Mouse (Mus musculus) Muller cell, postnatal 12 days (primary cell): Measurements from ENCODE around the gene Shisa9.
A peak's percentile ranks its signal among the peaks of the same experiment; 100 is the strongest.
"Not testable (repeated sequence)": the region's sequence is repeated elsewhere in the genome, so short reads cannot be mapped to it uniquely, and the experiment has no call there.

Experiments used
- DNase-seq: peaks from one replicate; pipeline ENCODE4 v3.0.0-alpha.2; 2015; ENCODE audit errors: inconsistent ontology term

The Shisa9 gene

GRCm38 (mm10) chr16:11983616-11984270 is at the start of gene Shisa9:
TSS of gene Shisa9 (plus strand) at chr16:11984113.
- DNase-seq = peak; percentile 78

- peak; percentile 35 for DNase-seq
Measured at GRCm38 (mm10) chr16:11940477-11940876, 43.4 kb upstream of the Shisa9 start.

- DNase-seq = no peak
Measured at GRCm38 (mm10) chr16:11960691-11961090, 23.2 kb upstream of the Shisa9 start.

GRCm38 (mm10) chr16:11966041-11966440 is 17.9 kb upstream of the Shisa9 start:
- no peak for DNase-seq

DNA sequence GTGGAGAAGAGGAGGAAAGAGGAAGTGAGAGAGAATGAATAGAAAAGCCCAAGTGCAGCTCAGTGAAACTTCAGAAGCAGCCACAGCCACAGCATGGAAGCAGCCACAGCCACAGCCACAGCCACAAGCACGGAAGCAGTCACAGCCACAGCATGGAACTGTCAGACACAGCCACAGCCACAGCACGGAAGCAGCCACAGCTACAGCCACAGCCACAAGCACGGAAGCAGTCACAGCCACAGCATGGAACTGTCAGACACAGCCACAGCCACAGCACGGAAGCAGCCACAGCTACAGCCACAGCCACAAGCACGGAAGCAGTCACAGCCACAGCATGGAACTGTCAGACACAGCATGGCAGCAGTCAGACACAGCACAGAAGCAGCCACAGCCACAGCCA is 17.1 kb upstream of the Shisa9 start:
- DNase-seq = not testable (repeated sequence)

DNA sequence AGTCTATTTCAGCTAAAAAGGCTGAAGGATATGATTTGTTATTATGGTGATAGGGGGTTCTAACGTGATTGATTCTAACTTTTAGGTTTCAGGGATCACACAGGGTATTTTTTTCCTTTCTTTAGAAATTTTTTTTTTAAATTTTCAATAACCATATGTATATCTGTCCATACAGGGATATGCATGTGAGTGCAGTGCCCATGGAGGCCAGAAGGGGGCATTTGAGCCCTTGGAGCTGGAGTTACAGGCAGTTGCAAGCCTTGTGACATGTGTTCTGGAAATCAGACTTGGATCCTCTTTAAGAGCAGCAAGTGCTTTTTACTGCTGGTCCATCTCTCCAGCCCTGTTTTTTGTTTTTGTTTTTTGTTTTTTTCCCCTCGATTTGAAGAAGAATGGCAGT is 16.3 kb upstream of the Shisa9 start:
- DNase-seq = no peak

DNA sequence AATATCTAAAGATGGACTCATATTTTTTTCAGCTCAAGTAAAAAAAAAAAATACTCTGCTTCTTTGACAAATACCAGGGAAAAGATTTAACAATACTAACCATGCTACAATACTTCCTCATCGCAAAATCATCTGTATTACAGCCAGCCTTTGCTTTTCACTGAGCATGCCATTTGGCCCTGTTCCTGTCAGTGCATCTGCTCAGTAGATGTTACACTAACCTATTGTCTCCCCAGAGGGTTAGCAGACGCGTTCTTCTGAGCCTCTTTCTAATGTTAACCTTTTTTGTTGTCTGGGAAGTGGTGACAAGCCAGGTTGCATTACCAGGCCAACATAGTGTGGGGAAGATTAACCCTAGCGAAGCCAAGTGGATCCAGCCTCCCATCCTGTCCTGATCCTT is 10.2 kb upstream of the Shisa9 start:
- DNase-seq = peak; percentile 29

DNA sequence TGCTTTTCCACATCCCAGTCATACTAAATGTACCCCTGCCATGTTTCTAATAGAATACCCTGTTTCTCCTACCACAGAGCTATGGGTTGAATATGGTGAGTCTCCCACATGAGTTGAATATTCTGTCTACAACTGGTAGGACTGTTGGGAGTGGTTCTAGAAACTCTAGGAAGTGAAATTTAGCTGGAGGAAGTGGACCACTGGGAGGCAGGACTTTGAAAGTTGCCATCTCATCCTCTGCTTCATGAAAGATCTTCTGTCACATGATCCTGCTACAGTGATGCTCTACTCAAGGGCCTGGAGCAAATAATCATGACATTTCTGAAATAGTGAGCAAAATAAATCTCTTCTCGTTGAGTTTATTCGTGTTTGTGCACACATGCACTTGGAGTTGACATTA is 7.2 kb upstream of the Shisa9 start:
- DNase-seq = no peak

DNA sequence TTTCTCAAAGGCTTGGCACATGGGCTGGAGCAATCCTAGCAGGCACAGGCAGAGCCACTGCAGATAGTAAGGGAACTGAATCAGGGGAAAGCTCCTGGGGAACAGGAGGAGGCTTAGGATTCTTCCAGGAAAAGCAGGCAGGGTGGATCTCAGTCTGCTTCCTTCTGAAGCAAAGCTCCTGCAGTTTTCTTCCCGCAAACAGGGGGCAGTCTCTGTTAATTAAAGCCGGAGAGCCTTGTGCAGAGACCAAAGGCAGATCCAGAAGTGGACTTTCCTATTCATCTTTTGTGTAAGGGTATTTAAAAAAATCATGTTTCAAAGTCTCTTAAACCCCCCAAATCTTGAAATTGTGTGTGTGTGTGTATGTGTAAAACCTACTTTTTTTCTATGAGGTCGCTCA is 3.1 kb upstream of the Shisa9 start:
- peak; percentile 19 for DNase-seq

DNA sequence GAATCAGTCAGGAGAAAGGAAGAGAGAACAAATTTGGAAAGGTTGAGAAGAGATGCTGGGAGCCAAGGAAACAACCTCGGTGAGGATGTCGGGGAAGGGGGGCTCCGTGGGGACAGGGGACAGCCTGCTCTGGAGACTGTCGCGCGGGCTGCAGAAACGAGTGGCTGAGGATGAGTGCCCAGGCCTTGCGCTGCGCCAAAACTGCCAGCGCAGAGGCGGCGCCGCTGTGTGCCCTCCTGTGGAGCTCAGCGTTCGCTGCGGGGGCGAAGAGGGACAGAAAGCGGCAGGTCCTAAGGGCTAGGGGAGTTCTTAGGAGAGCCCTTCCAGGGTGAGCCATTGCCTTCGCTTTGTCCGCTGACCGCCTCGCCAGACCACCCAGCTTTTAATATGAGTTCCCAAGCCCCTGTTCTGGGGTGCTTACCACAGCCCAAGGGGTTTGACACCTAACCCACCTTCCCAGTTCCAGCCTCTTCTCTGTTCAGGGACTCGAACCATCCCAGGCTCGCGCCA is 752 bp upstream of the Shisa9 start:
- peak; percentile 41 for DNase-seq

DNA sequence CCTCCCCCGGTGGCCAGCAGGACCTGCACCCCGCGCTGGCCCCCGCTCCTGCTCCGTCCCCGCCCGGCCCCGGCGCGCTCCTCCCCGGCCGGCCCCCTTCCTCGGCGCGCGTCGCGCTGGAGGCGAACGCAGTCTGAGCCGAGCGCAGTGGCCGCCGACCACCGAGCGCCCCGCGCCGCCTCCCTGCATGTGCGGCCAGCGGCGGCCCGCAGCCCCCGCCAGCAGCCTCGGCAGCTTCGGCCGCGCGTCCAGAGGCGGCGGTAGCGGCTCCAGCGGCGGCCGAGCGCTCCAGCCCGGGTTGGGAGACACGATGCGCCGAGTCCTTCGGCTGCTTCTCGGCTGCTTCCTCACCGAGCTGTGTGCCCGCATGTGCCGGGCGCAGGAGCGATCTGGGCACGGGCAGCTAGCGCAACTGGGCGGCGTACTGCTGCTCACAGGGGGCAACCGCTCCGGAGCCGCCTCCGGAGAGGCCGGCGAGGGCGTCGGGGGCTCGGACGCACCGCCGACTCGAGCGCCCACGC is 418 bp downstream of the Shisa9 start:
- no peak for DNase-seq

DNA sequence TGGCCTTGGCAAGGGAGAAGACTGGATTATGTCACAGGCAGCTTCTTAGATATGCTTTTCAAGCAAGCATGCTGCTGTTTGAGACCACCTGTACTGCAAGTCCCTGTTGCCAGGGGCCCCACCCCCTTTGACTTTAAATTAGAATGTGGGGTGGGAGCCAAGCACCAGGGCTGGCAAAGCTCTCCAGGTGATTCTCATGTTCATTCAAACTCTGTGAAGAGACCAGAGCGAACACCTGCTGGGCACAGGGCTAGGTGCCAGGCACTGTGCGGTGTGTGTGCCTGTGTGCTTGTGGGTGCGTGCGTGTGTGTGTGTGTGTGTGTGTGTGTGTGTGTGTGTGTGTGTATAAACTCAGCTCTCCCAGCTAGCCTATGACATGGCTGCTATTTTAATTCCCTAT is 3.1 kb downstream of the Shisa9 start:
- DNase-seq = no peak

DNA sequence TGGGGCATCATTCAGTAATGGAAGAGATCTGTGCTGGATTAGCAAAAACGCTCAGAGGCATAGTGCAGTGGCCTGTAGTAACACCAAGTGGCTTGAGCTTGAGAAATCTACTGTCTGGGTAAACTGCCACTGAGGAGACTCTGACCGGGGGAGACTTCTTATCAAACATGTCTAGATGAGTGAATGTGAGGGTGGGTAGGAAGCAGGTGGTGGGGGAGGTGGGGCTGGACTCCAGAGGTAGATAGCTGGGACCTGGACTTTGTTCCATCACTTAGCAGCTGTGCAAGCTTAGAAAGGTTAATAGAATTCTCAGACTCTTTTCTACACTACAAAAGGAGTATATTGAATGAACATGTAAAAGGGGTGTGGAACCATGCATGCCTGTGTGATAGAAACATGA is 21.3 kb downstream of the Shisa9 start:
- DNase-seq = no peak

DNA sequence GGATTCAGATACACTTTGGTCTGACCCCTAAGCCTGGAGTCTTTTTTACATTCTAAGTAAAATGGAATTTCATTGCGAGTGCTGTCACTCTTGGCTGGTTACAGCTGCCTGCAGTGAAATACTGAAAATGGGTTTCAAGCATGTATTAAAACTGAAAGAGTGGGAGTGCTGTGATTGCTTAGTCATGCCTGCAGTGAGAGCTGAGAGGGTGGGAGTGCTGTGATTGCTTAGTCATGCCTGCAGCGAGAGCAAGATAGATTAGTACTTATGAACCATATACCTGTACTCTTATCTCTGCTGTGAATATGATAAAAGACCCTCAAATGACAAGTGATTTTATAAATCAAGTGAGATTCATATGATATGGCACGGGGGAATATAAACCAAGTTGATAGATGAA is 26.2 kb downstream of the Shisa9 start:
- DNase-seq = peak; percentile 31

DNA sequence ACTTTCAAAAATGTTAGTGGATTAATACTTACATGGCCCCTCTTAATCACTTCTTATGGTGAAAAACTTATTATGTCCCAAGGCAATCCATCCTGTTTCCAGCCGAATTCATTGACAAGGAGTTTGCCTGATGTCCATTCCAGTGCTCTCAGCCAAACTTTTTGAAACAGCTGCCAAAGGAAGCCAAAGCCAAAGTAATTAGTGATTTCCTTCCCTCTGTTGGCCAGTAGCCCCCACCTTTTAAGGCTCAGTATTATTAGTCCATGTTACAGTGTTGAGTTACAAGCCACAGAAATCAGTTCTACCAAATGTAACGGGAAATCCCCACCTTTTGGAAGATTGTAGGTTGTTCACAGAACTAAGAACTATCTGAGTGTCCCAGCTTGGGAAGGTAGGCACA is 28.8 kb downstream of the Shisa9 start:
- peak; percentile 42 for DNase-seq

GRCm38 (mm10) chr16:12014523-12014922 is 30.6 kb downstream of the Shisa9 start:
- DNase-seq = no peak

DNA sequence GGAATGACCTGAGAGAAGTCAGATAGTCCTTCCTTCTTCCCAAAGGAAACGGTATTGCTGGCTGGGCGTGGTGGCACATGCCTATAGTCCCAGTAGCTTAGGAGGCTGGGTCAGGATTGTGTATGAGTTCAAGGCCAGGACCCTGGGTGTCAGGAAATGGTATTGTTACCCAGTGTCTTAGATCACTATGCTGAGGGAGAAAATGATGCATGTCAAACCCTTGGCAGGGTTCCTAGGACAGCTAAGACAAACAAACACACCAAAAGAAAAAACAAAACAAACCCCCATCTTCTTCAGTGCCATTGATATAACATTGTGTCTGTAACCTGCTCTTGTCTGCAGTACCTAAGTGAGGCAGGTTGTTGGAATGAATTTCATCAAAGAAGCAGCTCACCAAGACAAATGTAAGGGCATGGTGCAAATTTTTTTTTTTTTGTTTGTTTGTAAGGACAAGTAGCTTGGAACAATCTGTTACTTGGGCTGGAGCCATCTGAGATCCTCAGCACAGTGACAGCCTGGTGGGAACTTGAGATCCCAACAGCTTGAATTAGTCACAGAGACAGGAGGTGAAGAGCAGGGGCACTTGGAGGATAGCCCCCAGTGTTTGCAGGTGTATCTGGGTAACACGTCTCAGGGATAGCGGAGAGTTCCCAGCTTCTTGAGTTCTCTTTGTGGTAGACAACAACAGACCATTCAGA is 34.2 kb downstream of the Shisa9 start:
- no peak for DNase-seq

DNA sequence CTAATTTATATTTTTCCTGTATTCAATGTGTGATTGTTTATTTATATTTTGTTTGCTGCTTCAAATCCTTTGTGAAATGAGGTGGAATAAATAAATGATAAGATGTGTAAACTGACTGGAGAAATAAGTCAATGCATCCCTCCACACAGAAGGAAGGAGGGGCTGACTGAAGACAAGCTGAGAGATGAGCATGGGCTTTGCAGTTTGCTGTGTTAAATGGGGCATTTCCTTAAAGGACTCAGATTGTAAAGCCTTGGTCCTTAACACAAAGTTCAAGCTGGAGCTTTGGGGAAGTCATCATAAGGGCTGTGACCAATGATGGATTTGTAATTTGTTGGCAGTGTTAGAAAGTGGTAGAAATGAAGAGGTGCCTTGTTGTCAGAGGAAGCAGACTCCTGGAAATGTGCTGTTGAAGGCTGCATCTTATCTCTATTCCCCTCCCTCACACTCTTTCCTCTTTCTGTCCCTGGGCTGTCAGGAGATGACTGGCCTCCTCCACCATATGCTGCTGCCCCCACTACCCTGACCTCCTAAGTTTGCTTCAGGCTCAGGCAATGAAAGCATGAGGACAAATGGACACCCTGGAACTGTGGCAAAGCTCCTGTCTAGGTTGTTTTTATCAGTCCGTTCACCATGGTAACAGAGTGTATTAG is 36.3 kb downstream of the Shisa9 start:
- DNase-seq = no peak

GRCm38 (mm10) chr16:12032441-12032840 is 48.5 kb downstream of the Shisa9 start:
- peak; percentile 90 for DNase-seq

DNA sequence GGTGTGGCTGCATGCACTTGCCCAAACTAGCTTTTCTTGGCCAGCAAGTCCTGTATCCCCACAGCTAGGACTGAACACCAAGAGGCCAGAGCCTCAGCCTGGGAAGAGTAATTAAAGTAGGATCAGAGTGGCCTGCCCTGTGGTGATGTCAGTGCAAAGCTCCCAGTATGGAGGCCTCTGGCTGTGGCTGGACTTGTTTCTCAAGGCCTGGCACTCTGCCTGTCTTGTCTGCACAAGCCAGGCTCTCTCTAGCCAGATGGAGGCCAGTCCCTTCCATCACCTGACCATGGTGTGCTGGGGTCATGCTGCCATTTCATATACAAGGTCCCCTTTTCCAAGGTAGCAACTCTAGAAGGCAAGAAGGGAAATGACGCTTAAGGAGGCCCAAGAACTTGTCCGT is 51.0 kb downstream of the Shisa9 start:
- DNase-seq = peak; percentile 26

DNA sequence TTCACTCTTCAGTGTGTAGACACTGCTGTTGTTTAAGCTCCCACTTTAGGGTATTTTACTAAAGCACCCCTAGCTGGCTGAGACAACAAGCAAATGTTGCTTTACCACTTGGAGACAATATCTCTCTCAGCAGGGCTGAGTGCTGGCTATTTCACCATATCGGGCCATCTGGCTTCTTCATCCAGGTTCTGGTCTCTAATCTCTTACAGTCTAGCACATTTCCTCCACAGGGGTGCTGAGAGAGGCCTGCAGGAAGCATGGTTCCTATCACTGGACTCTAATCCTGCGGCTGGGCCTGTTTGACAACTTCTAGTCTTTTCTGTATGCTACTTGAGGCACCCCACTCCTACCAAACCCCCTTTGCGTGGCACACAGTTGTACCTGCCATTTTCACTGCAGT is 51.7 kb downstream of the Shisa9 start:
- no peak for DNase-seq

DNA sequence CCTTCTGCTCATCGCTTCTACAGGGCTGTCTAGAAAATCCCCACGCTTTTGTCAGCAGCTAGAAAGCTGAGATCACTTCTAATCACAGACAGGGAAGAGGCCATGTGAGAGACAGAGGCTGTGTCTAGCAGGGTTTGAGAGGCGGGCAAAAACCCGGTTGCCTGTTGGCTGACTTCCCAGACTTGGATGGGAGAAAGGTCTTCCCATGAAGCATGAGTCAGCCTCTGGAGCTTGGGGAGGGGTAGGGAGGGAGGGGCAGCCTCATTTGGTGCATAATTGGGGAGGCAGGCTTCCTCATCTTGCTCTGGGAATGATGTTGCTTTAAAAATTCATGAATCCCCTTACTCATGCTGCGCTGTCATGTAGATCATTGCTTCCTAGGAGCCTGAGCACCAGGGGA is 57.0 kb downstream of the Shisa9 start:
- peak; percentile 96 for DNase-seq

DNA sequence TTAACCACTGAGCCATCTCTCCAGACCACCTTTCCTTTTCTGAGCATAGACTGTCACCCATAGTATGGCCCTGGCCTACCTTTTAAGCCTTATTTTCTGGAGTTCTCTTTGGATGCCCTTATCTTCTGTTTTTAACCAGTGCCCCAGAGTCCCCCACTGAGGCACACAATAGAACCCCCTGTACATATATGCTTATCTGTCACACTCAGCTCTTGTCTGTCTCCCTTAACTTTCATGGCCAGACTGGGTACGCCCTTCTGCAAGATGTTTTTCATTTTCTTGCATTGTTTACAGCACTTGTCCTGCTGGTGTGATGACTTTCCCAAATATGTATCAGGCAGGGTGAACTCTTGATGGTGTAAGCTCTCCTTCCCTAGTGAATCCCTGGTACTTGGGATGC is 68.1 kb downstream of the Shisa9 start:
- no peak for DNase-seq
